Mouse (Mus musculus): ENCODE measurements at regions not wholly inside any gene's neighbourhood (a gene's known extent, or its start where the extent isn't known, plus 50 kb on each side); places are given as distances from the start of the nearest gene placed in this dataset.

- TF ChIP-seq CTCF (IDR thresholded peaks at IDR 0.05; ENCODE audit: borderline replicate concordance, insufficient read depth, low read depth, low read length) (no peak), POLR2A (IDR thresholded peaks at IDR 0.05; ENCODE audit: borderline replicate concordance, insufficient read depth, low read length) (no peak)
These were observed 1080.2 kb downstream of the Synb start for GRCm38 (mm10) chr14:68213879-68214278.
